Mouse (Mus musculus) kidney, adult 8-10 months (tissue): ENCODE results near the gene Adamts4.

Experiments
- DNase-seq, 2 experiments: peaks; one replicate each; pipeline ENCODE4 v3.0.0; 2022

The Adamts4 gene

GRCm38 (mm10) chr1:171256937-171257548, 6.8 kb downstream of the Adamts4 start:
- peak; percentile 50 to 70 for DNase-seq

- no peak for DNase-seq
Measured at GRCm38 (mm10) chr1:171257781-171258180, 7.6 kb downstream of the Adamts4 start.

GRCm38 (mm10) chr1:171258921-171259320, 8.7 kb downstream of the Adamts4 start:
- no peak for DNase-seq

GRCm38 (mm10) chr1:171260316-171260715, 10.1 kb downstream of the Adamts4 start:
- DNase-seq: no peak

GRCm38 (mm10) chr1:171262594-171263130, 12.4 kb downstream of the Adamts4 start:
- DNase-seq: peak in 1 of 2 experiments; percentile 62

GRCm38 (mm10) chr1:171263185-171263611, 13.0 kb downstream of the Adamts4 start:
- peak in 1 of 2 experiments; percentile 49 for DNase-seq

- DNase-seq: no peak
Measured at GRCm38 (mm10) chr1:171263666-171264461, 13.6 kb downstream of the Adamts4 start.

GRCm38 (mm10) chr1:171265971-171266744, 15.9 kb downstream of the Adamts4 start:
- DNase-seq: no peak

- no peak for DNase-seq
Measured at GRCm38 (mm10) chr1:171268341-171268740, 18.1 kb downstream of the Adamts4 start.

- DNase-seq: peak; percentile 95 to 97
Measured at GRCm38 (mm10) chr1:171269848-171270572, 19.8 kb downstream of the Adamts4 start, which contains the start of gene B4galt3. Gene B4galt3, plus strand, starts transcription at chr1:171270328.

GRCm38 (mm10) chr1:171270573-171270900, 20.3 kb downstream of the Adamts4 start:
- peak; percentile 74 to 82 for DNase-seq

- DNase-seq: no peak
Measured at GRCm38 (mm10) chr1:171271196-171271595, 21.0 kb downstream of the Adamts4 start.

- no peak for DNase-seq
Measured at GRCm38 (mm10) chr1:171271622-171272021, 21.4 kb downstream of the Adamts4 start.

GRCm38 (mm10) chr1:171272086-171272485, 21.9 kb downstream of the Adamts4 start:
- no peak for DNase-seq

GRCm38 (mm10) chr1:171274171-171274570, 23.9 kb downstream of the Adamts4 start:
- no peak for DNase-seq

GRCm38 (mm10) chr1:171275144-171275734, 25.0 kb downstream of the Adamts4 start:
- no peak for DNase-seq

- no peak for DNase-seq
Measured at GRCm38 (mm10) chr1:171276110-171276748, 26.0 kb downstream of the Adamts4 start.

GRCm38 (mm10) chr1:171277736-171278135, 27.5 kb downstream of the Adamts4 start:
- no peak for DNase-seq

- DNase-seq: no peak
Measured at GRCm38 (mm10) chr1:171278436-171278835, 28.2 kb downstream of the Adamts4 start.

GRCm38 (mm10) chr1:171279012-171279705, 28.9 kb downstream of the Adamts4 start:
- DNase-seq: peak in 1 of 2 experiments; percentile 1

GRCm38 (mm10) chr1:171279721-171280120, 29.5 kb downstream of the Adamts4 start:
- peak in 1 of 2 experiments; percentile 1 for DNase-seq
